Mouse (Mus musculus): ENCODE data around the gene Nop2.

The Nop2 gene

DNA sequence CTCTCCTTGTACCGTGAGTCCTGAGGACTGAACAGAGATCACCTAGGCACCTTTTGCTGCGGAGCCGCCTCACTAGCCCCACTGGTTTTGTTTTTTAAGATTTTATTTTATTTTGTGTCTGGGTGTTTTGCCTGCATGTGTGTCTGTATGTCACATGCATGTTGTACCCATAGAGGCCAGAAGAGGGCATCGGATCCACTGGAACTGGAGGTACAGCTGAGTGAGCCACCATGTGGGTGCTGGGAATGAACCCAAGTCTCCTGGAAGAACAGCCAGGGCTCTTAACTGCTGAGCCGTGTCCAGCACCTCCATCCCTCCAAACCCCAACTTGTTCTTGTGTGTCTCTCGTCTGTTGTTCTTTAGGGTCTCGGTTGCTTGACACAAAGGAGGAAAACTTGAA, 20.8 kb upstream of the Nop2 start:
- DNase-seq, result no peak

DNA sequence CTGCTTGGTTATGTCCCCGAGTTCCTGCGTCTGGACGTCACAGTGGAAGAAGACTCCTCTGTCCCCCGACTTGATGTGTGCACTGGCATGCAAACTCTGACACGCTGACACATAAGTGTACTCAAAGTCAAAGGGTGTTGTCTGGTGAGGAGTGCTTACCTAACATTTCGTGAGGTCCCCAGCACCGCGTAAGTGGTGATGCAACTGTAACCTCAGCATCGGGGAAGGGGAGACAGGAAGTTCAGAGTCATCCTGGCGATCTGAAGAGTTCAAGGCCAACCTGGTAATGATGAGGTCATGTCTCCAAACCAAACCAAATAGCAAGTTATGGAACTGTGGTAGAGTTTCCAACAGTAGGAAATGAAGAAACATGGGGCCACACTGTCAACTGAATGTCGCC, 19.2 kb upstream of the Nop2 start:
- DNase-seq, result no peak

DNA sequence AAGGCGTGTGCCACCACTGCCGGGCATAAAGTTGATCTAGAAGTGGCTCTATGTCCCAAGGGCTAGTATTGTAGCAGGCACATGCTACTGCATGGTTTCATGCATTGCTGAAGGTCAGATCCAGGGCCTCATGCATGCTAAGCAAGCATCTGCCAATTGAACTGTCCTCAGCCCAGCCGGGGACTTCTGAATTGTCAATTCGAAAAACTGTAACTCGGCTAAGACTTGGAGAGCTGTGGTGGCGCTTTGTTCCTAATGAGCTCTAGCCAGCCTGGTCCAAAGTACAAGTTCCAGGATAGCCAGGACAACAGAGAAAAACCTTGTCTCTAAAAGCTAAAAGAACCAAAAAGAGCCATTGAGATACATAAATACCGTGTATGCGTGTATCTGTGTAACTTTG, 12.3 kb upstream of the Nop2 start:
- DNase-seq, result no peak

DNA sequence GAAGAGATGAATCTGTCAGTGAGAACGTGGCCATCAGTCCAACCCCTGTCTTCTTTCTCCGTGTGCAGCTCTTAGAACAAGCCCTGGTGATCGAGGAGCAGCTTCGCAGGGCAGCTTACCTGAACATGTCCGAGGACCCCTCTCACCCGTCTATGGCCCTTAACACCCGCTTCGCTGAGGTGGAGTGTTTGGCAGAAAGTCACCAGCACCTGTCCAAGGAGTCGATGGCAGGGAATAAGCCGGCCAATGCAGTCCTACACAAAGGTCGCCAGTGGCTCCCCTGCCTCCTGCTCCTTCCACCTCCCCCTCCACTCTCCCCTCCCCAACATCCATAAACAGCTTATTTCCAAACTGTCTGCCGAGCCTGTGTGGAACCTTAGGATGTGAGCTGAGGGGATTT, 3.0 kb upstream of the Nop2 start:
- no peak for DNase-seq

GRCm38 (mm10) chr6:125129710-125130402, 1.9 kb upstream of the Nop2 start:
- no peak for DNase-seq

DNA sequence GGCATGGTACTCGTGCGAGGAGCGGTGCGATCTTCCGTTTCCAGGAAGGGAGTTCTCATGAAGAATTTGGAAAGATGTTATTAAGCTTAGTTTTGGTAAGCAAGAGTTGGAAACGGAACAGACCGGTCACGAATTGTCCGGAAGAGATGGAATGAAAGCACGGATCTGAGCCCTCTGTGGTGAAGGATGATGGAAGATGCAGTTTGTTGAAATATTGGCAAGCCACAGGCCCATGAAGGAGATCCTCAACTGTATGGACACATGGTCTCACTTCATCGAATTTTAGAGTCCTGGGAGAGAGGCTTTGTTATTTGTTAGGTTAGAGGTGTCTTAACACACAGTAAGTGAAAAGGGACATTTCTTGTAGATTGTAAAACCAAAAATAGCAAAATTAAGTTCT, 761 bp downstream of the Nop2 start:
- DNase-seq, result no peak

GRCm38 (mm10) chr6:125137002-125137671, 5.4 kb downstream of the Nop2 start:
- peak; percentile 55 for DNase-seq

- no peak for DNase-seq
These were observed 8.0 kb downstream of the Nop2 start for GRCm38 (mm10) chr6:125139747-125140146.

DNA sequence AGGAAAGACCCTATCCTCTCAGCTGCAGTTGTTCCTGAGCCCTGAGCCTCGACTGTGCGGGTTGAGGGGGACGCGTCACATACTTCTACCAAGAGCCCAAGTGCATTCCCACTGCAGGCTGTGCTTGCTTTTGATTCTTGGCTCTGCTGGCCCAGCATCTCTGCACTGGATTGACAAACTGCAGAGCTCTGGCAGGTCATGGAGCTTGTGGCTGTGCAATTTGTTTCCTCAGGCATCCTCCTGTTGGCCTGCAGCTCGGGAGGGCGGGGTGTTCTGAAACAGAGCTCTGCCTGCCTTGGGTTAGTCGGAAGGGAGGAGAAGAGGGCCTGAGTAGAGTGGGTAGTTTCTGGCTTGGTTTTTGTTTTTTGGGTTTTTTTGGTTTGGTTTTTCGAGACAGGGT, 10.7 kb downstream of the Nop2 start:
- DNase-seq, result no peak

- DNase-seq, result no peak
These were observed 11.4 kb downstream of the Nop2 start for GRCm38 (mm10) chr6:125143128-125143527.

GRCm38 (mm10) chr6:125143904-125144303, 12.2 kb downstream of the Nop2 start:
- no peak for DNase-seq

DNA sequence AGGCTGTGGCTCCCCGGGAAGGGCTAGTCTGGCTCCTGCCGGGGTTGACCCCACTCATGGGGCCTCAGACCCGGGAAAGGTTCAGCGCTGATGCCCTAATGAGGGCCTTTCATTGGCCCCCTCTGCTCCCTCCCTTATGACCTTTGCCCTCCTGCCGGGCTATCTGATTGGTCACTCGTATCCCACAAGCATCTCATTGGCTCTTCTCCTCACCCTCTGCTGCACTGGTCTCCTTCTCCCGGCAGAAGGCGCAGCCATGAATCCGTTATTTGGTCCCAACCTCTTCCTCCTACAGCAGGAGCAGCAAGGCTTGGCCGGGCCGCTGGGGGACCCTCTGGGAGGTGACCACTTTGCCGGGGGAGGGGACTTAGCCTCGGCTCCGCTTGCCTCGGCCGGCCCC, 13.3 kb downstream of the Nop2 start, which contains the start of gene Iffo1:
Iffo1 (plus strand) TSS at position 241 of the 400 bp plus-strand sequence.
- DNase-seq, result peak; percentile 95

DNA sequence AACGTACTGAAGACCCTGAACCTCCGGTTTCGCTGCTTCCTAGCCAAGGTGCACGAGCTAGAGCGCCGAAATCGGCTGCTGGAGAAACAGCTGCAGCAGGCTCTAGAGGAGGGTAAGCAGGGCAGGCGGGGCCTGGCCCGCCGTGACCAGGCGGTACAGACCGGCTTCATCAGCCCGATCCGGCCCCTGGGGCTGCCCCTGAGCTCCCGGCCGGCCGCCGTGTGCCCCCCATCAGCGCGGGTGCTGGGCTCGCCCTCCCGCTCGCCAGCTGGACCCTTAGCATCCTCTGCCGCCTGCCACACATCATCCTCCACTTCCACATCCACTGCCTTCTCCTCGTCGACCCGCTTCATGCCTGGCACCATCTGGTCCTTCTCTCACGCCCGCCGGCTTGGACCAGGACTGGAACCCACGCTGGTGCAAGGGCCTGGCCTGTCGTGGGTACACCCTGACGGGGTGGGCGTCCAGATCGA, 13.8 kb downstream of the Nop2 start:
- DNase-seq, result no peak

GRCm38 (mm10) chr6:125146148-125146547, 14.4 kb downstream of the Nop2 start:
- DNase-seq, result no peak

- no peak for DNase-seq
These were observed 15.1 kb downstream of the Nop2 start for GRCm38 (mm10) chr6:125146797-125147196.

GRCm38 (mm10) chr6:125147329-125147728, 15.6 kb downstream of the Nop2 start:
- no peak for DNase-seq

DNA sequence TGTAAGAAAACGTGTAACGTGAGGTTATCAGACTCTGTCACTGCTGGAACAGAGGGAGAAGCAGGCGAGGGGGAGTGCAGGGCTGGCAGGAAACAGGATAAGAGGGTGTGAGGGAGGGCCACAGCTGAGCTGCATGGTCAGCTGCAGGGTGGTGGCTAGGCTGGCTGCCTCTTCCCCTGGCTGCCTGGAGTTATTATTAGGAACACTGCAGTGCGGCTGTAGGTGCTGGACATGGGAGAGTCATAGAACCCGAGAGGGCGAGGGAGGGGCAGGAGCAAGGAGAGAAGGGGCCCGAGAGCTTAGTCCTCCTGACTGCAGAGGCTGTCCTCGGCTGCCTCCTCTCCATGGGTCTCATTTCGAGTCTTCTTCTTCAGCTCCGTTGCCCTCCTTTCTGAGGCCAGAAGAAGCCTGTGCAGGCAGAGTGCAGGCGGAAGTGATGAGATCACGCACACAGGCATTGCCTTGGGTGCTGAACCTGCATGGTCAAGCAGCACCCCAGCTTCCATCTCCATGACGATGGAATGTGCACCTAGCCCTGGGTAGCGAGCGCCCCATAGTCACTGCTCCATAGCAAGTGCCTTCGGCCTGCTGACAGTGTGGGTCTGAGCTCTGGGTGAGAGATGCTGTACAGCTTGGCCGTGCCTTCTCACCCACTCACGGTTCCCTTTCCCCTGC, 16.7 kb downstream of the Nop2 start:
- DNase-seq, result peak; percentile 68

DNA sequence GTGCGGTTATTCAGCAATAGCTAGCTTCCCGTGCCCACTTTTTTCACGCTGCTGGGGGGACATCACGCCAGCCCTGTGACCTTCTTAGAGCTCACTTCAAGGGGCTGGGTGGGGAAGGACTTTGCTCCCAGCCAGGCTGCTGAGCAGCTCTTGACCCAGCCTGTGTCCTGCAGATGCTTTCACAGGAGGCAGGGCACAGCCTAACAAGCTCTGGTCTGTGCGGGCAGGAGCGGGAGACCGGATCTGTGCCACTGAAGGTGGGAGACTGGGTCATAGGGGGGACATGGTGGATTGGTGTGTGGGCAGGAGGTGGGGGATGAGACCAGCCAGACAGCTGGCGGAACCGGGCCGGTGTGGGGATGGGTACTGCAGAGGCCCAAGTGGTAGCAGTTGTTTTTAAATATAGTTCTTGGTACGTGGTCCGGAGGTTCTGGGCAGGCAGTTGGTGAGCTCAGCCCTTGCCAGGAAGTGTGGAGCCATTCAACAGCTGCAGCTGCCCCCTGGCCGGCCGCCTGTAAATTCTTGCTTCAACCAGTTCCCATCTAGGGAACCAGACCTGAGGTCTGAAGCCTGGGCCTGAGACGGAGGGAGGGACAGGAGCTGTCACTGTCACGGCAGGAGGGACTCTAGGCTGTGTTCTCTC, 17.3 kb downstream of the Nop2 start:
- DNase-seq, result peak; percentile 70

DNA sequence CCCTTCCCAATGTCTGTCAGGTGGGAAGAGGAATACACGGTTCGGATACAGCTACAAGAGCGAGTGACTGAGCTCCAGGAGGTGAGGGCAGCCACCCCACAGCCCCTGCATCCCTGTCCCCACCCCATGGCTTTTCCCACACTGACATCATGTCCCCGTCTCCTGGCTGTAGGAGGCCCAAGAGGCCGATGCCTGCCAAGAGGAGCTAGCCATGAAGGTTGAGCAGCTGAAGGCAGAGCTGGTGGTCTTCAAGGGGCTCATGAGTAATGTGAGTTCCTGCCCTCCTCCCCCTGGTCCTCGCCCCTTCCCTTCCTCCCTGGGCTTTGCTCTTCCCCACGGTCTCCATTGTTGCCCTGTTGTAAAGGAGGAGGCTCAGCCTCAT, 17.9 kb downstream of the Nop2 start:
- DNase-seq, result no peak

GRCm38 (mm10) chr6:125152212-125153017, 20.7 kb downstream of the Nop2 start:
- peak; percentile 58 for DNase-seq

DNA sequence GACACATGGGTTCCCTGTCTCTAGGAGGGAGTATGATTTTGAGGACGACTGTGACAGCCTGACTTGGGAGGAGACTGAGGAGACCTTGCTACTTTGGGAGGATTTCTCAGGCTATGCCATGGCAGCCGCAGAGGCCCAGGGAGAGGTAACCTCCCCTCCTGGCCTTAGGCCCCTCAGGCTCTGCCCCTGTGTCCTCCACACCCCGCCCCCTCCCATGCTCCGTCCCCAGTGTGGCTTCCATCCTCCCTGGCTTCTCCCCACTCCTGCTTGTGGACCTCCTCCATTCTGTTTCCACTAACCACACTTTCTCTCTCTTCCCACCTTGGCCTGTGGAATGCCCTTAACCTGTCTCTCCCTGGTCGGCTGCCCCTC, 21.3 kb downstream of the Nop2 start:
- DNase-seq, result no peak

- DNase-seq, result no peak
These were observed 22.0 kb downstream of the Nop2 start for GRCm38 (mm10) chr6:125153682-125154081.

GRCm38 (mm10) chr6:125154550-125154949, 22.8 kb downstream of the Nop2 start:
- no peak for DNase-seq
